Mouse (Mus musculus) adrenal gland, postnatal 10 days (tissue): Measurements from ENCODE around the gene Tnnt2. TPM values are rescaled to one million over a fixed set of nuclear protein-coding genes. Genes with fewer than 3 reads are reported as not detected.
A peak's percentile ranks its signal among the peaks of the same experiment; 100 is the strongest.

Experiments
- DNase-seq: peaks from one replicate; pipeline ENCODE4 v3.0.0; 2021; ENCODE audit warnings: mixed read lengths
- long read RNA-seq, 2 experiments: library from polyadenylated mRNA; stranded (forward); transcript quantifications; one replicate each; pipeline ENCODE4 v2.0.0; 2021
- total RNA-seq, 2 experiments: library from RNA; stranded (reverse); gene quantifications; 2 replicates each; pipeline ENCODE4 v1.2.3; 2021

The Tnnt2 gene
- 1 to 10 TPM; 2.6 to 5.1 TPM for total RNA-seq
- long read RNA-seq, experiment 1: 0 reads
- long read RNA-seq, experiment 2: 0 reads

- DNase-seq: no peak
Observed at GRCm38 (mm10) chr1:135835716-135836483, at the start of gene Tnnt2. Gene Tnnt2 (plus strand): TSS chr1:135836354.

- DNase-seq: peak; percentile 85
Observed at GRCm38 (mm10) chr1:135787799-135788198, 48.4 kb upstream of the Tnnt2 start.

- peak; percentile 44 for DNase-seq
Observed at GRCm38 (mm10) chr1:135788708-135789107, 47.4 kb upstream of the Tnnt2 start.

GRCm38 (mm10) chr1:135789815-135790214 lies 46.3 kb upstream of the Tnnt2 start:
- peak; percentile 88 for DNase-seq

- DNase-seq: no peak
Observed at GRCm38 (mm10) chr1:135792143-135792939, 43.8 kb upstream of the Tnnt2 start.

GRCm38 (mm10) chr1:135793370-135794215 lies 42.6 kb upstream of the Tnnt2 start:
- DNase-seq: no peak

DNA sequence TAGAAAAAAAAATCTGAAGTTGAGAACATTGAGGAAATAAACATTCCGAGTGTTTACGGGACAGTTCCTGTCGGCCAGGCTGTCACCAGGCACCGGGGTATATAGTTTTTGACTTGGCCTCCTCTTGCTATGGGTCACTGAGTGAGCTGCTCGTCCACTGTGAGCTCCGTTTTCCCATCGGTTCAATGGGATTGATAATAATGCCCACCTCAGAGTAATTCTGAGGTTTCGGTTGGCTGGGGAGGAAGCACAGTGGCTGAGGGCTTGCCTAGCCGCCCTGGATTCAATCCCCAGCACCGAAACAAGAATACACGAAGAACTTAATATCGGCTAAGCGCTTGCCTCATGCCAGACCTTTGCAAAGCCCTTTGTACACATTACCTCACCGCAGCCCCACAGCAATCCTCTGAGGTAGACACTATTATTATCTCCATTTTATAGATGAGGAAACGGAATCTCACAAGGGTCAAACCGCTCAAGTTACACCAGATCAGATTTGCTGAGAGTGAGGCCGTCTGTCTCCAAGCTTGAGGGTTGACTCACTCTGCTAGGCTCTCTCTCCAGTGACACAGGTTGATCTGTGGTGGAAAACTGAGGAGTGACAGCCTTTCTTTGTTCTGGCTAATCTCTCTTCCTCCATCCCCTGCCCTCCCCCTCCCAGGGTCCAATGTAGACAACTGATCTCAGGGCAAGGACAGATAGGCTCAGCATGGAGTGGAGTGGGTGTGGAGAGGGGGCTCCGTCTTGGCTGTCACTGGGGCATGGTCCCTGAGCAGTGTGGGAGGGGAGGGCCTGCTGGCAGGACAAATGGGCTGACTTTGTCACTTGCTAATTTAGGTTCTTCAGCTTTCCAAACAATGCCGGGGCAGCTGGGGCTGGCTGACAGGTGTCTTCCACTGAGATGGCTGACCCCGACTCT lies 41.7 kb upstream of the Tnnt2 start:
- no peak for DNase-seq

GRCm38 (mm10) chr1:135798492-135798891 lies 37.7 kb upstream of the Tnnt2 start:
- no peak for DNase-seq

GRCm38 (mm10) chr1:135799109-135799627 lies 37.0 kb upstream of the Tnnt2 start:
- no peak for DNase-seq

DNA sequence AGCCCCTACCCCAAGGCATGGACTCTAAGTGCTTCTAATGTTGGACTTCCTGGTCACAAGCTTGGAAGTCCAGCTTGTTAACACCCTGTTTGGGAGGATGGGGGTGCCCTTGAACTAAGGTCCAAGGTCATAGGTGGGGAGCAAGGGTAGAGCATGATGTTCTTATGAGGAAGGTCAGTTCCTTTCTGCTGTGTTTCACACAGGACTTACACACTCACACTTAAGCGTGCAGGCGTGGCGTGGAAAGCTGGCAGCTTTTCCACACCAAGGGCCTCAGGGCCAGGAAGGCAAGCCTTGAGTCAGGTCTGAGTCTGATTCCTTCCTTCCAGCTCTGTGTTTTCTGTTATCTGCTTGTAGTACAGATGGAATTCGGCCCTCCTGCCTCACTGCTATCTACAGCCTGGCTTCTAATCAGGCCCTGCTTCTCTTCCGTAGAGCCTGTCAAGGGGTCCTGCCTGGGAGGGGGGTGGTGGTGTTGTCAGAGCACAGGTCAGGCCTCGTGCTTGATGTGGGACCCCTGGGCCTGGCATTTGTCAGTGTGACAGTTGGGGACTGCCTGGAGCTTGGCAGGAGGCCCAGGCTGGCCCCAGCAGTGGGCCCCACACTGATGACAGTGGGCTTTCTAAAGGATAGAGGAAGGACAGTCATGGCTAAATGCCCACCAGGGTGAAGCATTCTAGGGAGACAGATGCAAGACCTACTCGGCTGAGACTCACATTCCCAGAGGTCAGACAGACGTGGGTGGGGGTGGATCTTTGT lies 35.8 kb upstream of the Tnnt2 start:
- no peak for DNase-seq

GRCm38 (mm10) chr1:135807546-135807945 lies 28.6 kb upstream of the Tnnt2 start:
- DNase-seq: no peak

- no peak for DNase-seq
Observed at GRCm38 (mm10) chr1:135810180-135810579, 26.0 kb upstream of the Tnnt2 start.

DNA sequence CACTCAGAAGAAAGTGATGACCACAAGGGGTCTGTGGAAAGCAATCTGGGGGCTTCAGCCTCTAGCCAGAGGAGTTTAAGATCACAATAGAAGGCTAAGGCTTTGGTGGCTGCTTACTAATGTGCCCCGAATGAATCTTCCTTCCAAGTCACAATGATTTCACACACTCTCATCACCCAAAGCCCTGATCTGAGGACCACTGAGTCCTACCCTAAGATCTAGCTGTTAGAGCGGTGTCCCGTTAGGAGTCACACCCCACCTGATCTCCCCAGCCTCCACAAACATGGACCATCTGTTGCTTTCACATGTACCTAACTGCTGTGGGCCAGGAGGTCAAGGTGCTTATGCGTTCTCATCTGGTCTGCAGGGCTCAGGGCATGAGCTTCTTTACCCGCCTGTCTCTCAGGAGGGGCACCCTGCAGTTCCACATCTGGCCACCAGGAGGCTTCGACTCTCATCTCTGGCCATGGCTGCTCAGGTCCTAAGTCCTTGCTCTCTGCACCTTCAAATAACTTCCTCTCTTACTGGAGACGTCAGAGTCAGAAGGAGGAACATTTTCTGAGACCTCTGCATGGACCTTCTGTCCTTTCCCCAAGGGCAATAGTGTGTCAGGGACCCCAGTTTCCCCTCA lies 25.0 kb upstream of the Tnnt2 start:
- peak; percentile 92 for DNase-seq

- no peak for DNase-seq
Observed at GRCm38 (mm10) chr1:135812205-135812604, 23.9 kb upstream of the Tnnt2 start.

DNA sequence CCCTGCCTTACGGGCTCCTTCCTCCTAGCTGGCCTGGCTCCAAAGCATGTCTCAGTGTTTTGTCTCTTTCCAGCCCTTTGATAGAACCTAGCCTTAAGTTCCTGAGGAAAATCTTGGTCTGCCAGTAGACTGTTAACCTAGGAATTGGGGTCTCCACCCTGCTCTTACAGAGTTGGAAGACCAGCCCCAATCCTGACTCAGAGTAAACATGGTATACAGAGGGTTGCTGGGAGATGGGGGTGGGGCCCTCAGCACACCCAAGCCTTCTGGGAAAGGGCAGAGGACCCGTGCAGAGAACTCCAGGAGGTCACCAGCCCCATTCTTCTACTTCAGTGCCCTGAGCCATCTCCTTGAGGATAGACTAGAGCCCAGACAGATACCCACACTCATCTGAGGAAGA lies 23.5 kb upstream of the Tnnt2 start:
- DNase-seq: no peak

- DNase-seq: no peak
Observed at GRCm38 (mm10) chr1:135813071-135813470, 23.1 kb upstream of the Tnnt2 start.

DNA sequence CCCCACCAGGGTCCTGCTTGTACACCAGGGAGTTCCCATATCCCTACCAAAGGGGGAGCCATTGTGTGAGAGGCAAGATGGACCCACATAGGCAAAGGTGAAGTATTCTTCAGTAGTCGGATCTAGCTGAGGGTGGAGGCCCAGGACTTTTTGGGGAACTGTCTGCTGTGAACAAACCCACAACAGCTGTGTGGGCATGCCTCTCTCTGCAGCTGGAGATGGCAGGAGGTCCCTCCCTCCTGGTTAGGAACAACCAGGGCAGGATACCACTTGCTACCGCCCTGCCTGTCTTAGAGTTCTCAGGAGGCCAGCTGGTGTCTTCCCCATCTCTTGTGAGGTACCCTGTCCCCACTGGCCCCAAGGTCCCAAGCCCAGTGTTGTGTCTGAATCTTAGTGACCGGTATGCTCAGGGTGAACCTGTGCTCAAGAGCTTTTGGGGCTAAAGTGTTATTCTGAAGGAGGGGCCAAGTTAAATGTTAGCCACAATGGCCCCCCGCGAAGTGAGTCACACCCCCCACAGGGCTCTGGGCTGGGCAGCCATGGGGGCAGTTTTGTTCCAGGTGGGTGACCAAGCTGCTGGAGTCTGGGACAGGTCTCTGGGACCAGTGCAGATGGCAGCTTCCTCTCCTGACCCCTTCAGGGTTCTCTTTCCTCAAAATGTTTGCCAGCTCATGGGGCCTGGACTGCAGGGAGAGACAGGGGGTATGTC lies 22.3 kb upstream of the Tnnt2 start:
- DNase-seq: no peak

DNA sequence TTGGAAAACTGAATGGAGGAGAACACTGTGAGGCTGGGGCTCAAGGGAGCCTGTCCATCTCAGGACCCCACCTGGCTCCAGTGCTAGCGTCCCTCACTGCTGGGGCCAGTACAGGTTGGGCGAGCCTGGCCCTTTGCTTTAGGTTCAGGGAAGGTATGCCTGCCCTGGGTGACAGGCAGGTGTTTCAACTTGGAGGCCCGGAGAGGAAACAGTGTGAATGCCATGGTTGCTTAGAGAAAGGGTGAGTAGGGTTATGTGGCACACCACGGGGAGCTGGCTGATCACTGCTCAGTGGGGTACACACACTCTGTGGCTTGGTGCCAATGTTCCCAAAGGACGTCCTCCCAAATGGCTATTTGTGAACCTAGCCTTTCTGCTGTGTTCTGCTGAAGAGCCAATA lies 21.6 kb upstream of the Tnnt2 start:
- DNase-seq: no peak

DNA sequence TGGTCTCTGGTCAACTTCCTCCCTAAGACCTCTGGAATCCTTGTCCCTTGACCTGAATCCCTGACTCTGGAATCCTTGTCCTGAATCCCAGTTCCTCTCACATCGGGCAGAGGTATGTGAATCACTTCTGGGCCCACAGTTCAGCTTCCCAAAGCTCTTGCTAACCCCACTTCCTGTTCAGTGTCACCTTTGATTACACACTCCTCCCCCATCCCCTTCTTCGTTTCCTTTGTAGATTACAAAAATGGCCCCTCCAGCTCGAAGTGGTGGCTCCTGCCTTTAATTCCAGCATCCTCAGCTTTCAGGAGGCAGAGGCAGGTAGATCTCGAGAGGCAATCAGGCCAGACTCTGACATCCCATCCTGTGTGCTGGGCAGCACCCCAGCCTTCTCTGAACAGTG lies 18.6 kb upstream of the Tnnt2 start:
- DNase-seq: no peak
